7 mouse cellular contexts compared by ENCODE assay signal in genomic region chr4:150236521-150237481, GRCm38 (mm10). TPM values are rescaled to one million over a fixed set of nuclear protein-coding genes. Genes with fewer than 3 reads are reported as not detected.
DNase-seq lines count a peak whose midpoint lies in the region; ATAC-seq lines count a peak whose summit lies in the region.

Gene Eno1 (plus strand): TSS chr4:150236721.

- H3K36me3 ChIP-seq in embryonic facial prominence, embryonic 11.5 days (replicated peaks; ENCODE audit: control insufficient read depth, insufficient read depth, low read depth, low read length): peaks cover 2% of the 10 kb centered on the region; the same call in 1 of the 2 replicates
- H3K36me3 ChIP-seq in limb, embryonic 11.5 days (ENCODE audit: control insufficient read depth, insufficient read depth, low read length): peaks cover 9% of the 10 kb centered on the region
- peaks cover 15% of the 10 kb centered on the region for H3K36me3 ChIP-seq in midbrain, embryonic 14.5 days (ENCODE audit: control insufficient read depth, insufficient read depth, low read length)

- peak within 1 kb of the TSS; percentile 77 for H3K4me3 ChIP-seq in embryonic facial prominence, embryonic 11.5 days (ENCODE audit: low read depth, low read length)
- peak within 1 kb of the TSS; percentile 65 for H3K4me3 ChIP-seq in limb, embryonic 11.5 days (ENCODE audit: low read depth, low read length)
- peak within 1 kb of the TSS; percentile 50 for H3K4me3 ChIP-seq in midbrain, embryonic 14.5 days (replicated peaks; ENCODE audit: low read depth, low read length)

- H3K27ac ChIP-seq in embryonic facial prominence, embryonic 11.5 days (replicated peaks; ENCODE audit: low read depth, low read length): peak within 1 kb of the TSS; percentile 97
- H3K27ac ChIP-seq in limb, embryonic 11.5 days (replicated peaks; ENCODE audit: low read depth, low read length): peak within 1 kb of the TSS; percentile 99
- H3K27ac ChIP-seq in midbrain, embryonic 14.5 days (replicated peaks; ENCODE audit: low read depth, low read length): peak within 1 kb of the TSS; percentile 100

- H3K9ac ChIP-seq in embryonic facial prominence, embryonic 11.5 days (replicated peaks; ENCODE audit: low read length): peak within 1 kb of the TSS; percentile 84
- H3K9ac ChIP-seq in limb, embryonic 11.5 days (ENCODE audit: low read length): peak within 1 kb of the TSS; percentile 87
- peak within 1 kb of the TSS; percentile 91 for H3K9ac ChIP-seq in midbrain, embryonic 14.5 days (replicated peaks; ENCODE audit: low read length)

- H3K9me3 ChIP-seq in embryonic facial prominence, embryonic 11.5 days (replicated peaks; ENCODE audit: control insufficient read depth, low read length): no peaks in the 10 kb centered on the region
- H3K9me3 ChIP-seq in limb, embryonic 11.5 days (ENCODE audit: control insufficient read depth, low read length): no peaks in the 10 kb centered on the region
- no peaks in the 10 kb centered on the region for H3K9me3 ChIP-seq in midbrain, embryonic 14.5 days (ENCODE audit: control insufficient read depth, low read length)

- DNase-seq in adrenal gland, postnatal 14 days: peak; percentile 98
- DNase-seq in embryonic facial prominence, embryonic 11.5 days (ENCODE audit: low spot score): peak; percentile 99
- DNase-seq in heart, adult 11 months: peak; percentile 100
- peak; percentile 98 for DNase-seq in kidney, adult 18-20 months
- DNase-seq in limb, embryonic 11.5 days (ENCODE audit: low spot score): peak; percentile 100
- DNase-seq in midbrain, embryonic 14.5 days: peak; percentile 99
- DNase-seq in spleen, adult 18-20 months: peak; percentile 90 to 97

- H3K4me2 ChIP-seq in embryonic facial prominence, embryonic 11.5 days (ENCODE audit: low read depth, low read length): peak within 1 kb of the TSS; percentile 78
- H3K4me2 ChIP-seq in limb, embryonic 11.5 days (ENCODE audit: low read depth, severe bottlenecking): peak within 1 kb of the TSS; percentile 78
- H3K4me2 ChIP-seq in midbrain, embryonic 14.5 days (ENCODE audit: low read length): peak within 1 kb of the TSS; percentile 86

- ATAC-seq in embryonic facial prominence, embryonic 11.5 days (replicated peaks; ENCODE audit: insufficient number of reproducible peaks, low FRiP score, low TSS enrichment, low read depth): peak; percentile 99
- ATAC-seq in limb, embryonic 11.5 days (ENCODE audit: insufficient number of reproducible peaks, low FRiP score, low TSS enrichment, low read depth): peak; percentile 97
- ATAC-seq in midbrain, embryonic 14.5 days (ENCODE audit: low FRiP score, low TSS enrichment): peak; percentile 97

- no peaks in the 10 kb centered on the region for H3K27me3 ChIP-seq in embryonic facial prominence, embryonic 11.5 days (ENCODE audit: control insufficient read depth, insufficient read depth, low read length)
- no peaks in the 10 kb centered on the region for H3K27me3 ChIP-seq in limb, embryonic 11.5 days (ENCODE audit: control insufficient read depth, insufficient read depth, low read length)
- no peaks in the 10 kb centered on the region for H3K27me3 ChIP-seq in midbrain, embryonic 14.5 days (ENCODE audit: control insufficient read depth, insufficient read depth, low read length)

- peaks cover 7% of the 10 kb centered on the region for H3K4me1 ChIP-seq in embryonic facial prominence, embryonic 11.5 days (ENCODE audit: control insufficient read depth, insufficient read depth, low read length)
- peaks cover 21% of the 10 kb centered on the region for H3K4me1 ChIP-seq in limb, embryonic 11.5 days (ENCODE audit: control insufficient read depth, insufficient read depth, low read length)
- peaks cover 28% of the 10 kb centered on the region for H3K4me1 ChIP-seq in midbrain, embryonic 14.5 days (ENCODE audit: control insufficient read depth, insufficient read depth, low read length)

- under 1% methylated on average over 69 of the region's 78 CpGs for WGBS in embryonic facial prominence, embryonic 11.5 days
- under 1% methylated on average over 74 of the region's 78 CpGs for WGBS in limb, embryonic 11.5 days
- WGBS in midbrain, embryonic 14.5 days: under 1% methylated on average over 78 of the region's 78 CpGs

RNA-seq across cellular contexts. Expression of gene Eno1, which starts in this region (rescaled TPM):
- 426 and 444 TPM in 2 replicates for total RNA-seq in adrenal gland, postnatal 14 days (2021)
- polyA plus RNA-seq in embryonic facial prominence, embryonic 11.5 days (2014; fragmentation: Nextera tagmentation; extraction: Ambion mirVana): 1,873 and 2,043 TPM in 2 replicates
- 2,196 and 2,311 TPM in 2 replicates for polyA plus RNA-seq in limb, embryonic 11.5 days (2014; fragmentation: Nextera tagmentation; extraction: Ambion mirVana)
- polyA plus RNA-seq in midbrain, embryonic 14.5 days (2014; fragmentation: Nextera tagmentation; extraction: Ambion mirVana): 935 and 972 TPM in 2 replicates

Comparison
In these comparisons a context has a peak if more than half of its experiments do, and no peak if none do; other contexts are left out.
1. Peak in every context shown above with its lines: DNase-seq, ATAC-seq, H3K4me3 ChIP-seq and H3K27ac ChIP-seq.